Mouse (Mus musculus) stomach, adult 2 months (tissue): ENCODE results near the gene Gm7534. TPM values are rescaled to one million over a fixed set of nuclear protein-coding genes. Genes with fewer than 3 reads are reported as not detected.

Source experiments
- polyA plus RNA-seq: library from polyadenylated mRNA; depleted of rRNA; stranded (reverse); fragments of >200 nt; gene quantifications from 2 replicates; pipeline ENCODE4 v1.2.3, GENCODE M21; 2012; rRNA removed

Gm7534 gene
- polyA plus RNA-seq, result not detected in 2 replicates

DNA sequence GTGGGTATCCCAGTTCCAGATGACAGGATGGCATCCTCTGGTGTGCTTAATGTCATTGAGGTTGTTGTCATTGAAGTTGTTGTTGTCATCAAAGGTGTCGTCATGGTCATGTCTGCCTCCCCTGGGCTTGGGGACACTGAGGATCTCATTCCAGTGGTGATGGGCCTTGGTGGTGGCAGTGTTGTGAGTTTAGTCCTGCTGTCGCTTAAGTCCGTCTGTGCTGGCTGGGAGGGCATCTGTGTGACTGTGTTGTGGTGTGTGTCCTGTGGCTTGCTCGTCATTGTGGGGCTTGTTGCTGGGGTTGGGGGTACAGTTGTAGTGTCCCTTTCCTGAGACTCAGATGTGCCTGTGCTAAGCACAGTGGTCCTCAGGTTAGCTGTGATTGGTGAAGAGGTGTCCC is at the start of gene Gm7534:
Gm7534 (minus strand) TSS at position 101 of the 400 bp plus-strand sequence.

GRCm38 (mm10) chr4:134246719-134247258 is 44.0 kb upstream of the Gm7534 start, which contains the start of gene Gm30191:
TSS of gene Gm30191 (plus strand) at chr4:134246935.

GRCm38 (mm10) chr4:134245148-134245843 is 42.5 kb upstream of the Gm7534 start, which contains the start of gene Zfp593:
TSS of gene Zfp593 (minus strand) at chr4:134245592.

GRCm38 (mm10) chr4:134243516-134244250 is 40.9 kb upstream of the Gm7534 start, which contains the start of gene E130218I03Rik:
TSS of gene E130218I03Rik (plus strand) at chr4:134243662.

DNA sequence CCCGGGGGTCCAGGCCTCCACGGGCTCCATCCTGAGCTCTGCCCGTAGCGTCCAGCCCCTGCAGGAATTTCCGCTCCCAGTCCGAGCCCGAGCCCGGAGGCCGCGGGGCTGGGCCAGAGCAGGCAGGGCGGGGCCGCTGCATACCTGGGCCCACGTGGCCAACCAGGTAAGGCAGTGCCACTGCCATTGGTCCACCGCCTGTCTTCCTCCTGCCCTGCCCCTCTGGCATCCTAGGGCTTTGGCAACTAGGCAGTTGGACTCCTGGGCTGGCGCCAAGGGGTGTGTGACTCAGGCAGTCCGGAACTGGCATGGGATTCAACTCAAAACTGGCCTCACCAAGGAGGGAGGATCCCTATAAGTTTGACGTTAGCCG is 35.5 kb upstream of the Gm7534 start, which contains the start of gene Cnksr1:
Cnksr1 (minus strand) TSS at position 121 of the 373 bp plus-strand sequence.

GRCm38 (mm10) chr4:134227194-134227593 is 24.4 kb upstream of the Gm7534 start, which contains the start of gene Catsper4:
TSS of gene Catsper4 (minus strand) at chr4:134227383.

Other genes with a start within 250 kb of the Gm7534 start
- 2.3 and 3.2 TPM in 2 replicates for gene Hmgn2, start 234.4 kb downstream of the Gm7534 start, polyA plus RNA-seq
- 6.3 and 6.7 TPM in 2 replicates for gene Dhdds, start 202.1 kb downstream of the Gm7534 start, polyA plus RNA-seq
- not detected in 2 replicates for gene Lin28a, start 184.2 kb downstream of the Gm7534 start, polyA plus RNA-seq
- gene Zfp683, start 149.2 kb downstream of the Gm7534 start, polyA plus RNA-seq, result 0.05 and 0.10 TPM in 2 replicates
- gene Crybg2, start 142.2 kb downstream of the Gm7534 start, polyA plus RNA-seq, result 7.5 and 9.4 TPM in 2 replicates
- 4.7 and 8.8 TPM in 2 replicates for gene Cd52, start 107.9 kb downstream of the Gm7534 start, polyA plus RNA-seq
- gene Ubxn11, start 100.4 kb downstream of the Gm7534 start, polyA plus RNA-seq, result 0.82 and 2.1 TPM in 2 replicates
- gene Sh3bgrl3, start 74.2 kb downstream of the Gm7534 start, polyA plus RNA-seq, result 521 and 785 TPM in 2 replicates
- 17.3 and 19.2 TPM in 2 replicates for gene Cep85, start 15.9 kb downstream of the Gm7534 start, polyA plus RNA-seq
- gene Catsper4, start 24.4 kb upstream of the Gm7534 start, polyA plus RNA-seq, result 0.21 and 0.29 TPM in 2 replicates
- gene Cnksr1, start 35.4 kb upstream of the Gm7534 start, polyA plus RNA-seq, result 12.0 TPM in 2 replicates
- gene E130218I03Rik, start 40.7 kb upstream of the Gm7534 start, polyA plus RNA-seq, result not detected in 2 replicates
- gene Zfp593, start 42.6 kb upstream of the Gm7534 start, polyA plus RNA-seq, result 4.6 and 9.0 TPM in 2 replicates
- gene Gm30191, start 43.9 kb upstream of the Gm7534 start, polyA plus RNA-seq, result 0.14 TPM in 1 of 2 replicates, not detected in the other
- gene Grrp1, start 51.1 kb upstream of the Gm7534 start, polyA plus RNA-seq, result 6.7 and 9.4 TPM in 2 replicates
- 0.56 and 0.67 TPM in 2 replicates for gene Pdik1l, start 84.9 kb upstream of the Gm7534 start, polyA plus RNA-seq
- gene Trim63, start 112.1 kb upstream of the Gm7534 start, polyA plus RNA-seq, result 0.21 and 0.28 TPM in 2 replicates
- 0.16 TPM in 1 of 2 replicates, not detected in the other for gene Slc30a2, start 140.2 kb upstream of the Gm7534 start, polyA plus RNA-seq
- 1.4 and 1.7 TPM in 2 replicates for gene Extl1, start 180.8 kb upstream of the Gm7534 start, polyA plus RNA-seq
- 28.6 and 33.4 TPM in 2 replicates for gene Pafah2, start 193.3 kb upstream of the Gm7534 start, polyA plus RNA-seq